Mouse (Mus musculus): Measurements from ENCODE around the gene Islr2. TPM values are rescaled to one million over a fixed set of nuclear protein-coding genes. Genes with fewer than 3 reads are reported as not detected.

Gene Islr2
- polyA plus RNA-seq, 1 experiment from 2014 or later: 83.3 TPM

GRCm38 (mm10) chr9:58214519-58215180, 10.5 kb upstream of the Islr2 start:
- no peak overlapping the region for H3K9ac ChIP-seq (replicated peaks)
- H3K4me3 ChIP-seq: no peak overlapping the region
- no peaks in the 10 kb centered on the region for H3K9me3 ChIP-seq
- no peaks in the 10 kb centered on the region for H3K27me3 ChIP-seq
- no peak overlapping the region for H3K27ac ChIP-seq (replicated peaks)
- H3K36me3 ChIP-seq: no peaks in the 10 kb centered on the region
- no peak overlapping the region for H3K4me2 ChIP-seq (replicated peaks)
- 59% methylated on average over 8 of the region's 8 CpGs for WGBS
- peaks cover 11% of the 10 kb centered on the region; the same call in 1 of the 2 replicates for H3K4me1 ChIP-seq
- no peak for ATAC-seq (replicated peaks)

DNA sequence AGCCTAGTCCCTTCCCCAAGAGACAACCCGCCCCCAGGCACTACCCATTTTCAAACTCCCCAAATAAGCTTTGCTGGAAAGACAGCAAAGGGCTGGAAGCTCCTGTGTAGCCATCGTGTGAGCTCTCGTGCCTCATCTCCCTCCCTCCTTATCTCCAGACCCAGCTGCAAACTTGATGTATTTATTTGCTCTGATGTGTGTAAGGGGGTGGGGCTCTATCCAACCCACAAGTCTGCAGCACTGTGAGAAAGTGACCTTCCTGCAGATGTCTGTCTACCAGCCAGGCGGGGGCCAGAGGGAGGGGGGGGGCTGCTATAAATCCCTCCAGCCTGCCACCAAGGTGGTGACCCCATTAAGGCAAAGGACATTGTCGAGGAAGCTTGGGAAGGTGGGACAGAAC, 9.7 kb upstream of the Islr2 start:
- peaks cover 15% of the 10 kb centered on the region; the same call in 1 of the 2 replicates for H3K4me1 ChIP-seq
- no peaks in the 10 kb centered on the region for H3K36me3 ChIP-seq
- H3K9ac ChIP-seq (replicated peaks): no peak overlapping the region
- no peaks in the 10 kb centered on the region for H3K9me3 ChIP-seq
- ATAC-seq (replicated peaks): no peak
- H3K4me2 ChIP-seq (replicated peaks): no peak overlapping the region
- no peak overlapping the region for H3K27ac ChIP-seq (replicated peaks)
- 43% methylated on average over 5 of the region's 5 CpGs for WGBS
- H3K27me3 ChIP-seq: no peaks in the 10 kb centered on the region
- no peak overlapping the region for H3K4me3 ChIP-seq

- Histone ChIP-seq H3K9ac (replicated peaks) (no peak overlapping the region), H3K36me3 (no peaks in the 10 kb centered on the region), H3K4me3 (no peak overlapping the region), H3K27me3 (no peaks in the 10 kb centered on the region), H3K4me2 (replicated peaks) (no peak overlapping the region), H3K9me3 (no peaks in the 10 kb centered on the region), H3K4me1 (peaks cover 15% of the 10 kb centered on the region; the same call in 1 of the 2 replicates), H3K27ac (replicated peaks) (no peak overlapping the region)
- WGBS: 86% methylated on average over 5 of the region's 5 CpGs
- no peak for ATAC-seq (replicated peaks)
Observed at GRCm38 (mm10) chr9:58213377-58213776, 9.3 kb upstream of the Islr2 start.

- ATAC-seq (replicated peaks): no peak
- peaks cover 26% of the 10 kb centered on the region for H3K4me1 ChIP-seq
- H3K9ac ChIP-seq (replicated peaks): no peak overlapping the region
- no peaks in the 10 kb centered on the region for H3K36me3 ChIP-seq
- H3K27me3 ChIP-seq: no peaks in the 10 kb centered on the region
- H3K4me3 ChIP-seq: no peak overlapping the region
- WGBS: 88% methylated on average over 2 of the region's 2 CpGs
- H3K9me3 ChIP-seq: no peaks in the 10 kb centered on the region
- H3K27ac ChIP-seq (replicated peaks): no peak overlapping the region
- no peak overlapping the region for H3K4me2 ChIP-seq (replicated peaks)
Observed at GRCm38 (mm10) chr9:58210304-58210627, 6.1 kb upstream of the Islr2 start.

GRCm38 (mm10) chr9:58209462-58210303, 5.6 kb upstream of the Islr2 start:
- no peak for ATAC-seq (replicated peaks)
- Histone ChIP-seq H3K27me3 (no peaks in the 10 kb centered on the region), H3K36me3 (no peaks in the 10 kb centered on the region), H3K9me3 (no peaks in the 10 kb centered on the region), H3K4me2 (replicated peaks) (no peak overlapping the region), H3K27ac (replicated peaks) (no peak overlapping the region), H3K4me1 (peaks cover 32% of the 10 kb centered on the region), H3K4me3 (no peak overlapping the region), H3K9ac (replicated peaks) (no peak overlapping the region)
- 75% methylated on average over 8 of the region's 8 CpGs for WGBS

DNA sequence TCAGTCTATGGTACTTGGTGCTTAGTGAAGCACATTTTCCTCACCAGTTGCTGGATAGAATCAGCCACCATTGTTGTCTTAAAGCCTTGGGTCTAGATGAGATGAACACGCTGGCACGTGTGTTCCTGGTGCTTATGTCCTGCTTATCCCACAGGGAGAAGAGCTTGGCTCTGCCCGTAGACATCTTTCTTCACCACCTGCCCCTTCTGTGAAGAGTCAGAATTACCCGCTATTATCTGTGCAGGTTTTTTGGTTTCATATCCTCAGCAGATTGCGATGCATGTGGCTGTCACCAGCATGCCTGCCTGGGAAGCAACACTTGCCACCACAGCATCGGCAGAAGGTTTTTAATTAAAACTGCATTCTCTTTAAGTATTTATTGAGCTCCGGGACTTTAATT, 1.9 kb upstream of the Islr2 start:
- Histone ChIP-seq H3K4me2 (replicated peaks) (peak overlapping the region; percentile 77), H3K27me3 (peaks cover 5% of the 10 kb centered on the region; the same call in 1 of the 2 replicates)

GRCm38 (mm10) chr9:58204448-58205000, 405 bp upstream of the Islr2 start:
- peak; percentile 24; the same call in 1 of the 2 replicates for ATAC-seq (replicated peaks)
- Histone ChIP-seq H3K27ac (replicated peaks) (peak overlapping the region; percentile 97), H3K4me1 (peaks cover 69% of the 10 kb centered on the region), H3K36me3 (no peaks in the 10 kb centered on the region), H3K27me3 (peaks cover 18% of the 10 kb centered on the region; the same call in 1 of the 2 replicates), H3K9me3 (no peaks in the 10 kb centered on the region), H3K4me2 (replicated peaks) (peak overlapping the region; percentile 77), H3K4me3 (peak overlapping the region; percentile 54), H3K9ac (replicated peaks) (peak overlapping the region; percentile 70)
- 3% methylated on average over 18 of the region's 18 CpGs for WGBS

More for the DNA sequence above, 1.9 kb upstream of the Islr2 start:
- Histone ChIP-seq H3K9me3 (no peaks in the 10 kb centered on the region), H3K27ac (replicated peaks) (peak overlapping the region; percentile 97), H3K9ac (replicated peaks) (0 out of 2 replicates have a peak overlapping the region, but pooled peaks have one; percentile 30), H3K36me3 (no peaks in the 10 kb centered on the region), H3K4me1 (peaks cover 61% of the 10 kb centered on the region), H3K4me3 (peak overlapping the region; percentile 22)
- ATAC-seq (replicated peaks): 0 out of 2 replicates have a peak, but pooled peaks have one; percentile 5
- 44% methylated on average over 7 of the region's 7 CpGs for WGBS

DNA sequence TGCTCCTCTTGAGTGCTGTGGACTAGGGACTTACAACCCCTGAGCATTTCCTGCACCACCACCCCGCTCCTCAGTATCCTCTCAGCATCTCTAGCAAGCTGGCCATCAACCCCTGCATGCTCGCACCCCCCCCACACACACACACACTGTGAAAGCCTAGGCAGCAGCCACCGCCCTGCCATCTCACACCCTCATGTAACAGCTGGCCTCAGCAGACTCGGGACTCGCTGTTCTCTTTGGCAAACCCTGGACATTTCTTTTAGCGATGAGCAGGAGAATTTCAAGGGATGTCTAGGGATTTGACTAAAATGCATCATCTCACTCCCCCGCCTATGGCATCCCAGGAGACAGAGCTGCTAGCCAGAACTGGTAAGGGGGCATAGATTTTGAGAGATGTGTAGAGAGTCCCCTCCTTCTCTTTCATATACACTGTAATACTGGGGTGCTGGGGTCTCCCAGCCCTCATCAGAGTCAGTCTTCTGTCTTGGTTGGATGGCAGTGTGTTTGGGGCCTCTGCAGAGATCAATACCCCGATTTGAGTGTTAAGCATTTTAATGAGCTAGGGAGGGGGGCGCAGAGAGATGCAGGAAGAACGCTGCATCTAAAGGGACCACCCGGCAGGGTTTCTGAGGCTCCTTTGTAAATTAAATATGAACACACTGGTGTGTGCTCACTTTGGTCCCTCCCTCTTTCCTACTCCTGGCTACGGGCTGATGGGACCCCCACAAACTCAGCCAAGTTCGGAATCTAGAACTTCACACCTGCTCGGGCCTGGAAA, 1.3 kb downstream of the Islr2 start:
- H3K9me3 ChIP-seq: no peaks in the 10 kb centered on the region
- peaks cover 82% of the 10 kb centered on the region for H3K4me1 ChIP-seq
- no peaks in the 10 kb centered on the region for H3K36me3 ChIP-seq
- WGBS: 5% methylated on average over 14 of the region's 14 CpGs
- peaks cover 33% of the 10 kb centered on the region; the same call in 1 of the 2 replicates for H3K27me3 ChIP-seq
- H3K9ac ChIP-seq (replicated peaks): peak overlapping the region; percentile 70
- no peak for ATAC-seq (replicated peaks)
- peak overlapping the region; percentile 54 for H3K4me3 ChIP-seq
- peak overlapping the region; percentile 97 for H3K27ac ChIP-seq (replicated peaks)
- H3K4me2 ChIP-seq (replicated peaks): peak overlapping the region; percentile 77

DNA sequence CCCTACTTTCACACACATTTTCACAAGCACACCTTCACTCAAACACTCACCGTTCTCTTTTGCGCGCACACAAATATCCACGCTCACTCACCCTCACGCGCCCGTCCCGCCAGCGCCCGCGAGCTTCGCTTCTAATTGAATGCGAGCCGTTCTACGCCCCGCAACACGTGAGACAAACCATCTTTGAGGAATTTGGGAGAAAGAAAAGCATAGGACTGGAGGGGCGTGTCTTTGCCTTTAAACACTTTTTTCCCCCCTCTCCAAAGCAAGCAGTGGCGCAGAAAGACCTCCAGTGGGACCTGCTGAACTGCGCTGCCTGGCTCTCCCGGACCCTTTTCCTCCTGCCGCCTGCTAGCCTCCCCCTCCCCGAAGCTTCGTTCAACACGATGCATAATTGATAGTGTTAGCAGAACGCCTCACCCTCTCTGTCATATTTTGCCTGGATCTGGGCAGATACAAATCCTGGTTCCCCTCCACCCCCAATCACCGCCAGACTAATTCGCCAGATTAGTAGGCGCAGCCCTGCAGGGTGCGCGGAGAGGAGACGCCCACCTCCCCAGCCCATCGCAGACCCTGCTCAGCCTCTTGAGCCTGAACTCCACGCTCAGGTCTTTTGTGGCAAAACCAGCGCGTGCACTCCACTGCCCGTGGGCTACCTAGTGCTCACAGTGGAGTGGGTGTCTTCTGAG, 2.1 kb downstream of the Islr2 start:
- H3K9ac ChIP-seq (replicated peaks): peak overlapping the region; percentile 70
- peak; percentile 15; the same call in 1 of the 2 replicates for ATAC-seq (replicated peaks)
- H3K36me3 ChIP-seq: no peaks in the 10 kb centered on the region
- H3K4me2 ChIP-seq (replicated peaks): peak overlapping the region; percentile 77
- peaks cover 85% of the 10 kb centered on the region for H3K4me1 ChIP-seq
- whole genome bisulfite sequencing: under 1% methylated on average over 37 of the region's 37 CpGs
- H3K4me3 ChIP-seq: peak overlapping the region; percentile 54
- peaks cover 40% of the 10 kb centered on the region; the same call in 1 of the 2 replicates for H3K27me3 ChIP-seq
- no peaks in the 10 kb centered on the region for H3K9me3 ChIP-seq
- H3K27ac ChIP-seq (replicated peaks): peak overlapping the region; percentile 97

GRCm38 (mm10) chr9:58201091-58201842, 2.9 kb downstream of the Islr2 start:
- 1% methylated on average over 24 of the region's 24 CpGs for WGBS
- 0 out of 2 replicates have a peak, but pooled peaks have one; percentile 17 for ATAC-seq (replicated peaks)
- H3K27ac ChIP-seq (replicated peaks): peak overlapping the region; percentile 97
- H3K4me2 ChIP-seq (replicated peaks): peak overlapping the region; percentile 77
- peak overlapping the region; percentile 54 for H3K4me3 ChIP-seq
- no peaks in the 10 kb centered on the region for H3K9me3 ChIP-seq
- peaks cover 42% of the 10 kb centered on the region; the same call in 1 of the 2 replicates for H3K27me3 ChIP-seq
- no peaks in the 10 kb centered on the region for H3K36me3 ChIP-seq
- peaks cover 85% of the 10 kb centered on the region for H3K4me1 ChIP-seq
- H3K9ac ChIP-seq (replicated peaks): peak overlapping the region; percentile 70
